Mouse (Mus musculus) CH12.LX (cell line): ENCODE measurements around the gene Tubd1. TPM values are rescaled to one million over a fixed set of nuclear protein-coding genes. Genes with fewer than 3 reads are reported as not detected.

Experiments
- DNase-seq: peaks from one replicate; pipeline ENCODE4 v3.0.0-alpha.2; 2013; ENCODE audit errors: extremely low read depth
- H3K27ac ChIP-seq: 2 replicates; pipeline ENCODE4 v1.5.1; 2012; ENCODE audit warnings: low read depth, mild to moderate bottlenecking, control low read depth, moderate library complexity; ENCODE audit not compliant: insufficient read depth
- H3K27me3 ChIP-seq: replicated peaks from 2 replicates; pipeline ENCODE3; 2012; ENCODE audit warnings: inconsistent platforms
- H3K36me3 ChIP-seq, 2 experiments: replicated peaks in 1 of 2; 2 replicates each; pipeline versions ENCODE3 to v1.6.1; 2012; ENCODE audit warnings: inconsistent platforms in 1 of 2, low read length in 1 of 2, mild to moderate bottlenecking in 1 of 2, mixed read lengths in 1 of 2, moderate library complexity in 1 of 2; ENCODE audit not compliant: control insufficient read depth in 1 of 2, insufficient read depth in 1 of 2
- H3K4me1 ChIP-seq, 2 experiments: 2 replicates each; pipeline ENCODE4 v1.6.1; 2012; ENCODE audit warnings: inconsistent platforms in 1 of 2, moderate library complexity in 1 of 2; ENCODE audit not compliant: insufficient read depth in 2 of 2, control insufficient read depth in 1 of 2
- H3K4me2 ChIP-seq: 2 replicates; pipeline ENCODE4 v1.6.1; 2012; ENCODE audit warnings: low read depth, mild to moderate bottlenecking, control low read depth; ENCODE audit not compliant: poor library complexity, insufficient read depth, severe bottlenecking
- H3K4me3 ChIP-seq, 3 experiments: fragments of 150-350 bp in 1 of 3; sonication (generic) in 1 of 3; replicated peaks in 1 of 3; 2 replicates each; pipeline versions ENCODE3 to v1.5.1; 2011 to 2012; ENCODE audit warnings: low read depth in 2 of 3, low read length in 2 of 3, mild to moderate bottlenecking in 2 of 3, moderate library complexity in 2 of 3, control low read depth in 1 of 3, improper control_type of control experiment in 1 of 3, inconsistent platforms in 1 of 3, mixed read lengths in 1 of 3; ENCODE audit not compliant: poor library complexity in 1 of 3
- H3K79me2 ChIP-seq: replicated peaks from 2 replicates; pipeline ENCODE4 v1.6.1; 2012; ENCODE audit warnings: mild to moderate bottlenecking, moderate library complexity; ENCODE audit not compliant: control insufficient read depth, poor library complexity, insufficient read depth, severe bottlenecking; ENCODE audit errors: extremely low read depth
- H3K9ac ChIP-seq: 2 replicates; pipeline ENCODE4 v1.6.1; 2012; ENCODE audit warnings: low read depth, mild to moderate bottlenecking, control low read depth, moderate library complexity; ENCODE audit not compliant: insufficient read depth
- H3K9me3 ChIP-seq: replicated peaks from 2 replicates; pipeline ENCODE3; 2012; ENCODE audit warnings: low read length, inconsistent platforms, mixed read lengths
- BHLHE40 ChIP-seq: IDR thresholded peaks from 2 replicates; pipeline ENCODE4 v1.6.1; 2011; ENCODE audit warnings: mild to moderate bottlenecking, low read depth, low read length, improper control_type of control experiment
- ELF1 ChIP-seq: IDR thresholded peaks from 2 replicates; pipeline ENCODE4 v1.6.1; 2014; ENCODE audit warnings: low read depth, mild to moderate bottlenecking, inconsistent platforms, low read length, improper control_type of control experiment
- GABPA ChIP-seq: IDR thresholded peaks from 2 replicates; pipeline ENCODE4 v1.6.1; 2012; ENCODE audit warnings: low read depth, low read length, improper control_type of control experiment, inconsistent platforms; ENCODE audit not compliant: insufficient replicate concordance
- HCFC1 ChIP-seq: IDR thresholded peaks from 2 replicates; pipeline ENCODE4 v1.6.1; 2012; ENCODE audit warnings: low read depth, mild to moderate bottlenecking, inconsistent platforms, low read length, improper control_type of control experiment
- JUN ChIP-seq: IDR thresholded peaks from 2 replicates; pipeline ENCODE4 v1.6.1; 2011; ENCODE audit warnings: low read depth, mild to moderate bottlenecking, low read length, improper control_type of control experiment, moderate library complexity; ENCODE audit not compliant: insufficient read depth
- MAFK ChIP-seq: IDR thresholded peaks from 2 replicates; pipeline ENCODE4 v1.6.1; 2011; ENCODE audit warnings: low read length, improper control_type of control experiment; ENCODE audit not compliant: insufficient replicate concordance
- MAX ChIP-seq: IDR thresholded peaks from 2 replicates; pipeline ENCODE4 v1.6.1; 2011; ENCODE audit warnings: low read length, improper control_type of control experiment
- MEF2A ChIP-seq: IDR thresholded peaks from 2 replicates; pipeline ENCODE4 v1.6.1; 2014; ENCODE audit warnings: low read depth, mild to moderate bottlenecking, inconsistent platforms, low read length, improper control_type of control experiment, borderline replicate concordance
- MYC ChIP-seq: IDR thresholded peaks from 2 replicates; pipeline ENCODE4 v1.6.1; 2011; ENCODE audit warnings: low read depth, mild to moderate bottlenecking, improper control_type of control experiment, low read length
- NELFE ChIP-seq: IDR thresholded peaks from 2 replicates; pipeline ENCODE4 v1.6.1; 2011; ENCODE audit warnings: low read depth, low read length, improper control_type of control experiment
- PAX5 ChIP-seq: IDR thresholded peaks from 2 replicates; pipeline ENCODE4 v1.6.1; 2012; ENCODE audit warnings: low read length, inconsistent platforms, mixed read lengths
- POLR2A ChIP-seq: IDR thresholded peaks from 2 replicates; pipeline ENCODE4 v1.6.1; 2011; ENCODE audit warnings: low read depth, mild to moderate bottlenecking, improper control_type of control experiment, low read length
- RAD21 ChIP-seq: IDR thresholded peaks from 2 replicates; pipeline ENCODE4 v1.6.1; 2011; ENCODE audit warnings: low read depth, mild to moderate bottlenecking, low read length, improper control_type of control experiment, moderate library complexity
- SIN3A ChIP-seq: IDR thresholded peaks from 2 replicates; pipeline ENCODE4 v1.6.1; 2012; ENCODE audit warnings: low read length, improper control_type of control experiment, inconsistent platforms
- TBP ChIP-seq: conservative IDR thresholded peaks from 2 replicates; pipeline ENCODE4 v1.6.1; 2011; ENCODE audit warnings: low read depth, low read length, improper control_type of control experiment
- TCF12 ChIP-seq: IDR thresholded peaks from 2 replicates; pipeline ENCODE4 v1.6.1; 2014; ENCODE audit warnings: low read depth, mild to moderate bottlenecking, inconsistent platforms, low read length, improper control_type of control experiment
- USF1 ChIP-seq: IDR thresholded peaks from 2 replicates; pipeline ENCODE4 v1.6.1; 2014; ENCODE audit warnings: low read depth, mild to moderate bottlenecking, inconsistent platforms, low read length, improper control_type of control experiment
- USF2 ChIP-seq: conservative IDR thresholded peaks from 2 replicates; pipeline ENCODE4 v1.6.1; 2011; ENCODE audit warnings: low read depth, low read length, improper control_type of control experiment
- ZKSCAN1 ChIP-seq: IDR thresholded peaks from 2 replicates; pipeline ENCODE4 v1.6.1; 2012; ENCODE audit warnings: low read depth, inconsistent platforms, low read length, improper control_type of control experiment, borderline replicate concordance
- ZNF384 ChIP-seq: IDR thresholded peaks from 2 replicates; pipeline ENCODE4 v1.6.1; 2012; ENCODE audit warnings: low read depth, low read length, improper control_type of control experiment, inconsistent platforms
- dilution Hi-C: fragments of 300-500 bp; cut with MboI; formaldehyde crosslinking; loops from 2 replicates; pipeline ENCODE4 v1.14.3; 2020; ENCODE audit warnings: low sequenced_read_pairs; ENCODE audit not compliant: extremely low pct_unique_long_range_greater_than_20kb, extremely low pct_ligation_motif_present
- in situ Hi-C: fragments of 300-500 bp; cut with MboI; formaldehyde crosslinking; loops from 3 replicates; pipeline ENCODE4 v1.14.3; 2019; ENCODE audit warnings: low sequenced_read_pairs, low pct_ligation_motif_present, low pct_unique_long_range_greater_than_20kb, mixed read lengths
- polyA plus RNA-seq: library from polyadenylated mRNA; unstranded; fragments of >175 nt; gene quantifications from 2 replicates; pipeline ENCODE4 v1.2.1, GENCODE M21; 2012; ENCODE audit warnings: low read depth; ENCODE audit not compliant: insufficient read length
- total RNA-seq, 2 experiments: library from RNA; depleted of rRNA; stranded (reverse); fragments of 300-350 nt in 1 of 2; fragments of >200 nt in 1 of 2; gene quantifications; 2 replicates each; pipeline ENCODE4 v1.2.3; 2012 to 2014

Gene Tubd1
- total and polyA plus RNA-seq, 3 experiments: 9.7 to 12.6 (median 11.9) TPM

DNA sequence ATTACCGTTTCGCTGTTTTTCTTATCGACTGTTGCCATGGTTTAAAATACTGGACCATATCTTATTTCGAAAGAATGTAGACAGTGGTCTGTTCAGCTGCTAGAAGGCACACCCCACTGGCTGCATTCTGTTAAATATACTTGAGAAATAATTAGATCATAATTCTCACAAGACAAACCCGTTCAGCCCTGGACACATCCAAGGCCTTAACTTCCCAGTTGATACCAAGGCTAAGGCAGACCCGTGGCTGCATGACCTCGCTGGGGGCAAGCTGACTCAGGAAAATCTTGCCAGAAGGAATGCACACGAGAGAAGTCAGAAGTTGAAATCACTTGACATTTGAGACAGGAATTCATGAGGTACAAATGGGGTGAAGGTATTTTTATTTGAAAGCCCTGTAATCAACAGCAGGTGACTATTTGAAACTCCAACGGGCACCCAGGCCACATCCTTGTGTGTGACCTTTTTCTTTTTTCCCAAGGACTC is 25.5 kb downstream of the Tubd1 start:
- Histone ChIP-seq H3K27ac (no peak overlapping the region), H3K27me3 (no peaks in the 10 kb centered on the region), H3K9me3 (no peaks in the 10 kb centered on the region), H3K36me3 (peaks cover 2 to 32% of the 10 kb centered on the region in 2 experiments), H3K9ac (no peak overlapping the region), H3K4me2 (no peak overlapping the region), H3K4me1 (peaks cover 29 to 76% of the 10 kb centered on the region in 2 experiments), H3K79me2 (no peaks in the 10 kb centered on the region), H3K4me3 (no peak overlapping the region)
- in situ Hi-C loops (loop anchor here (10.0 to 25.0 kb wide), 2 partner anchors 267 to 434 kb away; no protein-coding TSS in a partner anchor), dilution Hi-C loops (no loop called here)
- TF ChIP-seq RAD21: no peak
- 0 out of 2 replicates have a peak, but pooled peaks have one; percentile 13 for TF ChIP-seq MAFK
- no peak for TF ChIP-seq MAX
- no peak for DNase-seq

DNA sequence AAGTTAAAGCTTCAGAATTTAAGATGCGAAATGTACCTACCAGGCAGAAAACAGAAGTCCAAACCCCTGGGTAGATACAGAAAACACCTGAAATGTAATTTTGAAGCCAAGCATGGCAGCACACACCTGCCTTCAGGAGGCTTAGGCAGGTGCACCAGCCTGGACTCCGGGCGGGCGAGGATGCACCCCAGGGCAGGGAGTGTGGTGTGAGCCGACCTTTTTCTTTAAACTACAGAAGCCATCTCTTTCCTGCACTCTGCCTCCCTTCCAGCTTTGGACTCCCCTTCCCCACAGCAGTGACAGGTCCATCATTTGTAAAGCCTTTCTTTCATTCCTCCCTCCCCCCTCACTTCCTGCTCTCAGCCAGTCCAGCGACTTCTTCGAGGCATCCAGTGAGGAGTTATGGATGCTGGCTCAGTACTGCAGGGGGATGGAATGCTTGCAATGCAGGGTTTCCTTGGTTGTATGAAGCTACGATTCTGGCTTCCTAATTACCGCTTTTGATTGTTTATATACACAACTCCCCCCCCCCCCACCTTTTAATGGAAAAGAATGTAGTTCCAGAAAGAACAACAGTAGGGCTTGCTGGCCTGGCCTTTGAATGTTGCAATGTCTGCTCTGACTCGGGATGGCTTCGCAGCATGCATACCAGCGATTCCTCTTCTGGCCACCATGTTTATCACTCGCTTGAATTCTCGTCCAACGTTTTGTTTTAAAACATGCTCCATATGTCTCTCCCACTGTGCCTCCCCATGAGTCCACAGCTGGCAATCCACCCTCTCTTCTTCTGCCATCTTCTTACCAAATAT is 26.5 kb downstream of the Tubd1 start:
- Histone ChIP-seq H3K36me3 (peaks cover 0 to 22% of the 10 kb centered on the region in 2 experiments), H3K4me2 (no peak overlapping the region)
- no peak for TF ChIP-seq ELF1
- no peak for TF ChIP-seq USF1
- no peak for TF ChIP-seq POLR2A
- TF ChIP-seq JUN: no peak
- TF ChIP-seq PAX5: no peak
- no peak for TF ChIP-seq MAX
- TF ChIP-seq, all 38 proteins: peak for 0
- Histone ChIP-seq H3K27me3 (no peaks in the 10 kb centered on the region), H3K79me2 (no peaks in the 10 kb centered on the region), H3K4me3 (no peak overlapping the region), H3K9ac (no peak overlapping the region), H3K4me1 (peaks cover 36 to 79% of the 10 kb centered on the region in 2 experiments), H3K27ac (no peak overlapping the region), H3K9me3 (no peaks in the 10 kb centered on the region)
- DNase-seq: no peak
- in situ Hi-C loops (loop anchor here (10.0 to 25.0 kb wide), 2 partner anchors 266 to 434 kb away; no protein-coding TSS in a partner anchor), dilution Hi-C loops (no loop called here)

DNA sequence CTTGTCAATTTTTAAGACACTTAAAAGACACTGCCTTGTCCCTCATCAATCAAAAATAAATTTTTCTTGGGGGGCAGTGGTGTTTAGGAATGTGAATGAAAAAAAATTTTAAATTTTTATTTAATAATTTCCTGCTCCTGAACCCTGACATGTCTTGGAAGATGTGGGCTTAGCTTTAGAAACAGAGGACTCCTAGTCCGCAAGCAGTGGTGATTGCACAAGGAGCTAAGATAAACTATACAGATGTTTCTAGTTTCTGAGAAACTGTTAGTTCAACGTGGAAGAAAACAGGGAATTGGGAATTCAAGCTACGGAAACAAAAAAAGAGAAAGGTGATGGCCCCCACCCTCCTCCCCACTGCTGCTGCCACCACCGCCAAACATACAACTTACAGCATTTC is 27.1 kb downstream of the Tubd1 start:
- peaks cover 0 to 18% of the 10 kb centered on the region in 2 experiments for H3K36me3 ChIP-seq
- dilution Hi-C loops (no loop called here), in situ Hi-C loops (loop anchor here (10.0 to 25.0 kb wide), 2 partner anchors 265 to 433 kb away; no protein-coding TSS in a partner anchor)
- H3K27me3 ChIP-seq: no peaks in the 10 kb centered on the region
- H3K4me2 ChIP-seq: no peak overlapping the region
- no peak overlapping the region for H3K27ac ChIP-seq
- H3K9ac ChIP-seq: no peak overlapping the region
- H3K79me2 ChIP-seq: no peaks in the 10 kb centered on the region
- TF ChIP-seq ZKSCAN1 (no peak), SIN3A (no peak), USF2 (no peak), ELF1 (no peak), HCFC1 (no peak), MEF2A (no peak), USF1 (no peak), MAX (no peak), NELFE (no peak), BHLHE40 (no peak), ZNF384 (no peak), TBP (no peak), MYC (no peak), GABPA (no peak), TCF12 (no peak)
- no peak overlapping the region for H3K4me3 ChIP-seq
- no peak for DNase-seq
- peaks cover 38 to 79% of the 10 kb centered on the region in 2 experiments for H3K4me1 ChIP-seq
- H3K9me3 ChIP-seq: no peaks in the 10 kb centered on the region
